Mouse (Mus musculus): ENCODE measurements around the gene Echdc1. TPM values are rescaled to one million over a fixed set of nuclear protein-coding genes. Genes with fewer than 3 reads are reported as not detected.
"Not testable (repeated sequence)": the region's sequence is repeated elsewhere in the genome, so short reads cannot be mapped to it uniquely, and the experiment has no call there.

Gene Echdc1
- total RNA-seq, 1 experiment from 2014 or later = 7.9 TPM

GRCm38 (mm10) chr10:29394890-29395289 lies 81.9 kb downstream of the Echdc1 start:
- not testable (repeated sequence) for ATAC-seq (ENCODE audit: extremely low read depth, insufficient number of reproducible peaks, low FRiP score, poor library complexity, severe bottlenecking)

Other genes starting within 250 kb of the Echdc1 start
- gene Soga3, start 169.3 kb upstream of the Echdc1 start, total RNA-seq (2017) = not detected in 2 replicates
- gene Gm49353, start 114.2 kb upstream of the Echdc1 start, total RNA-seq (2017) = not detected in 2 replicates
- gene 9330159F19Rik, start 101.6 kb upstream of the Echdc1 start, total RNA-seq (2017) = 0.23 TPM in 1 of 2 replicates, not detected in the other
- 88.8 and 89.6 TPM in 2 replicates for gene Rnf146, start 49.3 kb downstream of the Echdc1 start, total RNA-seq (2017)
- not detected in 2 replicates for gene Rspo3, start 222.7 kb downstream of the Echdc1 start, total RNA-seq (2017)

Data from neutrophil, adult 5-6 weeks (primary cell).